Mouse (Mus musculus): ENCODE measurements at regions not wholly inside any gene's neighbourhood (a gene's known extent, or its start where the extent isn't known, plus 50 kb on each side); places are given as distances from the start of the nearest gene placed in this dataset.

- Histone ChIP-seq H3K9ac (no peak overlapping the region), H3K4me1 (replicated peaks) (no peaks in the 10 kb centered on the region), H3K9me3 (replicated peaks) (no peaks in the 10 kb centered on the region; the same call in 1 of the 2 replicates), H3K27me3 (no peaks in the 10 kb centered on the region), H3K4me2 (no peak overlapping the region), H3K27ac (no peak overlapping the region), H3K36me3 (no peaks in the 10 kb centered on the region), H3K4me3 (no peak overlapping the region)
- WGBS, result 59% methylated on average over 6 of the region's 6 CpGs
- ATAC-seq (replicated peaks; ENCODE audit: insufficient number of reproducible peaks, insufficient read depth, low FRiP score, low read depth), result no peak
These were observed 523.8 kb downstream of the Etnk1 start for GRCm38 (mm10) chr6:143690866-143691265.

- Histone ChIP-seq H3K9ac (no peak overlapping the region), H3K27me3 (no peaks in the 10 kb centered on the region), H3K27ac (no peak overlapping the region), H3K4me1 (replicated peaks) (no peaks in the 10 kb centered on the region), H3K36me3 (no peaks in the 10 kb centered on the region), H3K4me3 (no peak overlapping the region), H3K4me2 (no peak overlapping the region), H3K9me3 (replicated peaks) (no peaks in the 10 kb centered on the region)
- no peak for ATAC-seq (replicated peaks; ENCODE audit: insufficient number of reproducible peaks, insufficient read depth, low FRiP score, low read depth)
- WGBS, result 60% methylated on average over 6 of the region's 6 CpGs
These were observed 531.0 kb downstream of the Etnk1 start for GRCm38 (mm10) chr6:143697997-143698396.

- Histone ChIP-seq H3K36me3 (no peaks in the 10 kb centered on the region), H3K4me2 (no peak overlapping the region), H3K9ac (no peak overlapping the region), H3K9me3 (replicated peaks) (no peaks in the 10 kb centered on the region), H3K4me1 (replicated peaks) (no peaks in the 10 kb centered on the region), H3K27me3 (no peaks in the 10 kb centered on the region), H3K27ac (no peak overlapping the region), H3K4me3 (no peak overlapping the region)
- ATAC-seq (replicated peaks; ENCODE audit: insufficient number of reproducible peaks, insufficient read depth, low FRiP score, low read depth), result no peak
- 79% methylated on average over 8 of the region's 8 CpGs for WGBS
These were observed 537.0 kb downstream of the Etnk1 start for GRCm38 (mm10) chr6:143703984-143704383.

DNA sequence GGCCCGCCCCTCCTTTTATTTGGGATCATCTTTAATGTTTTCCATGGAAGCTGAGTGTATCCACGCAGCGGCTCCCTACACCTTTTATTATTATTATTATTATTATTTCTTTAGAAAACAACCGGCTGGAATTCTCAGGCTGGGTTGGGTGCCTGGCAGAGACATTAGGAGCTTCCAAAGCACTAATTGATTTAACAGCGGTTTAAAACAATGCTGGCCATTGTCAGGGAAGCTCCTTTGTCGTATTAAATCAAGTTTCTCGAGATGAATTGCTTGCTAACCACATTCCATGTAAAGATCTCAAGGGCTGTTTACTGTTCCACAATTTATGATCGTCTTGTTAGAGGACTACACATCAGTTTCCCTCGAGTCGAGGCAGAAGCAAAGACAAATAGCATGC lies 539.4 kb downstream of the Etnk1 start:
- ATAC-seq (replicated peaks; ENCODE audit: insufficient number of reproducible peaks, insufficient read depth, low FRiP score, low read depth), result no peak
- Histone ChIP-seq H3K4me3 (no peak overlapping the region), H3K9ac (no peak overlapping the region), H3K27ac (no peak overlapping the region), H3K4me2 (no peak overlapping the region), H3K4me1 (replicated peaks) (no peaks in the 10 kb centered on the region), H3K9me3 (replicated peaks) (no peaks in the 10 kb centered on the region), H3K36me3 (no peaks in the 10 kb centered on the region), H3K27me3 (no peaks in the 10 kb centered on the region)
- 71% methylated on average over 10 of the region's 10 CpGs for WGBS

- Histone ChIP-seq H3K4me1 (replicated peaks) (no peaks in the 10 kb centered on the region), H3K9ac (no peak overlapping the region), H3K9me3 (replicated peaks) (no peaks in the 10 kb centered on the region), H3K4me3 (no peak overlapping the region), H3K27me3 (no peaks in the 10 kb centered on the region), H3K36me3 (no peaks in the 10 kb centered on the region), H3K27ac (no peak overlapping the region), H3K4me2 (no peak overlapping the region)
- 78% methylated on average over 10 of the region's 10 CpGs for WGBS
- no peak for ATAC-seq (replicated peaks; ENCODE audit: insufficient number of reproducible peaks, insufficient read depth, low FRiP score, low read depth)
These were observed 547.4 kb downstream of the Etnk1 start for GRCm38 (mm10) chr6:143714461-143714860.

DNA sequence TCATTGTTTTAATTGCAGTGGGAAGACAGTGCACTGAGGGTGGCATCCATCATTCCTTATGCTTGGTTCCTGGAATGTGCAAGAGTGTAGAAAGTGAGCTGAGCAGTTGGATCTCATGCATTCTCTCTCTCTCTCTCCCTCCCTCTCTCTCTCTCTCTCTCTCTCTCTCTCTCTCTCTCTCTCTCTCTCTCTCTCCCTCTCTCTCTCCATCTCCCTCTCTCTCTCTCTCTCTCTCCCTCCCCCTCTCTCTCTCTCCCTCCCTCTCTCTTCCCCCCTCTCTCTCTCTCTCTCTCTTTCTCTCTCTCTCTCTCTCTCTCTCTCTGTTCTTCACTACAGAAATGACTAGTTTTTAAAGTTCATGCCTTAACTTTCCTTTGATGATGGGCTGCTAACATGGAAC lies 583.1 kb downstream of the Etnk1 start:
- Histone ChIP-seq H3K4me1 (replicated peaks) (no peaks in the 10 kb centered on the region), H3K27ac (no peak overlapping the region), H3K4me3 (no peak overlapping the region), H3K9ac (no peak overlapping the region), H3K9me3 (replicated peaks) (no peaks in the 10 kb centered on the region), H3K36me3 (no peaks in the 10 kb centered on the region), H3K4me2 (no peak overlapping the region), H3K27me3 (no peaks in the 10 kb centered on the region)
- no peak for ATAC-seq (replicated peaks; ENCODE audit: insufficient number of reproducible peaks, insufficient read depth, low FRiP score, low read depth)

GRCm38 (mm10) chr6:143751076-143752070 lies 584.4 kb downstream of the Etnk1 start:
- peak overlapping the region; percentile 34 for H3K4me2 ChIP-seq
- 0 out of 2 replicates have a peak overlapping the region, but pooled peaks have one; percentile 18 for H3K4me3 ChIP-seq
- H3K4me1 ChIP-seq (replicated peaks), result no peaks in the 10 kb centered on the region
- ATAC-seq (replicated peaks; ENCODE audit: insufficient number of reproducible peaks, insufficient read depth, low FRiP score, low read depth), result no peak
- H3K36me3 ChIP-seq, result no peaks in the 10 kb centered on the region
- H3K27ac ChIP-seq, result no peak overlapping the region
- H3K9me3 ChIP-seq (replicated peaks), result no peaks in the 10 kb centered on the region
- WGBS, result 66% methylated on average over 14 of the region's 14 CpGs
- no peak overlapping the region for H3K9ac ChIP-seq
- H3K27me3 ChIP-seq, result no peaks in the 10 kb centered on the region

DNA sequence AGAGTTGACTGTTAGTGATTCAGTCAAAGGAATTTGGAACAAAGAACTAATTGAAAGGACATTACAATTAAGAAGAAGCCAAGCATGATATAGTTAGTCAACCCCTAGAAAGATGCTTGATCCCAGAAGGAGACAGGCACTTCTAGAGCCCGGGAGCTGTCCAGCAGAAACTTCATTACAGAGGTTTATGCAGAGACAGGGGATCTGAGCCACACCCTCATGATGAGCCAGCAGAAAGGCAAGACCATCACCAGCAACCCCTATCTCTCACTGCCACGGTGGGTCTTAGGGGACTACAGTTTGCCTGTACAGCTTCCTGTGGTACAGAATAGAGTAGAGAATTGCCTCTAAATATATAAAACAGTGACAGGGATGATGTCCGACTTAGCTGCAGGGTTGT lies 590.4 kb downstream of the Etnk1 start:
- Histone ChIP-seq H3K4me1 (replicated peaks) (no peaks in the 10 kb centered on the region), H3K36me3 (no peaks in the 10 kb centered on the region), H3K27ac (no peak overlapping the region), H3K9me3 (replicated peaks) (no peaks in the 10 kb centered on the region), H3K4me3 (no peak overlapping the region), H3K27me3 (no peaks in the 10 kb centered on the region), H3K4me2 (no peak overlapping the region), H3K9ac (no peak overlapping the region)
- no peak for ATAC-seq (replicated peaks; ENCODE audit: insufficient number of reproducible peaks, insufficient read depth, low FRiP score, low read depth)
- WGBS, result 67% methylated on average over 3 of the region's 3 CpGs

- 75% methylated on average over 2 of the region's 2 CpGs for WGBS
- Histone ChIP-seq H3K36me3 (no peaks in the 10 kb centered on the region), H3K9ac (no peak overlapping the region), H3K4me3 (no peak overlapping the region), H3K27me3 (no peaks in the 10 kb centered on the region), H3K4me2 (no peak overlapping the region), H3K4me1 (replicated peaks) (no peaks in the 10 kb centered on the region), H3K27ac (no peak overlapping the region), H3K9me3 (replicated peaks) (no peaks in the 10 kb centered on the region)
- no peak for ATAC-seq (replicated peaks; ENCODE audit: insufficient number of reproducible peaks, insufficient read depth, low FRiP score, low read depth)
These were observed 601.1 kb downstream of the Etnk1 start for GRCm38 (mm10) chr6:143768115-143768514.
